Mouse (Mus musculus): ENCODE measurements around the gene Ankib1.
"Not testable (repeated sequence)": the region's sequence is repeated elsewhere in the genome, so short reads cannot be mapped to it uniquely, and the experiment has no call there.

DNA sequence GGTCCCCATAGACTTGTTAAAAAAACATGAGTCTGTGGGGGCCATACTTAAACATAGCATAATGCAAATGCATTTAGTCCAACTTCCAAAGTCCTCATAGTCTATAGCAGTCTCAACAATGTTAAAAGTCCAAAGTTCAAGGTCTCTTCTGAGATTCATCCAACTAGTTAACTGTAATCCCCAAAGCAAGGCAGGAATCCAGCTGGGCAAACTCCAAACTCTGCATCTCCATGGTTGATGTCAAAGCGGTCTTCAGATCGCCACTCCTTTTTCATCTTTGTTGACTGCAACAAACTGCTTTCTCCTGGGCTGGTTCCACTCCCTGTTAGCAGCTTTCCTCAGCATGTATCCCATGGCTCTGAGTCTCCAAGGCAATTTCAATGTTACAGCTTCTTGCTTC, 5.6 kb downstream of the Ankib1 start:
- not testable (repeated sequence) for TF ChIP-seq CTCF (IDR thresholded peaks at IDR 0.05; ENCODE audit: control insufficient read depth, insufficient read depth, insufficient replicate concordance, low read depth, low read length); POLR2A (IDR thresholded peaks at IDR 0.05; ENCODE audit: control insufficient read depth, low read depth, low read length)
